Mouse (Mus musculus): Measurements from ENCODE around the gene Tsc22d1. TPM values are rescaled to one million over a fixed set of nuclear protein-coding genes. Genes with fewer than 3 reads are reported as not detected.

Gene Tsc22d1
- polyA plus RNA-seq (2015; fragmentation: Nextera tagmentation; extraction: Ambion mirVana), result 148 and 180 TPM in 2 replicates

GRCm38 (mm10) chr14:76414862-76415780 is at the start of gene Tsc22d1:
TSS of gene Tsc22d1 (plus strand) at chr14:76414961.

DNA sequence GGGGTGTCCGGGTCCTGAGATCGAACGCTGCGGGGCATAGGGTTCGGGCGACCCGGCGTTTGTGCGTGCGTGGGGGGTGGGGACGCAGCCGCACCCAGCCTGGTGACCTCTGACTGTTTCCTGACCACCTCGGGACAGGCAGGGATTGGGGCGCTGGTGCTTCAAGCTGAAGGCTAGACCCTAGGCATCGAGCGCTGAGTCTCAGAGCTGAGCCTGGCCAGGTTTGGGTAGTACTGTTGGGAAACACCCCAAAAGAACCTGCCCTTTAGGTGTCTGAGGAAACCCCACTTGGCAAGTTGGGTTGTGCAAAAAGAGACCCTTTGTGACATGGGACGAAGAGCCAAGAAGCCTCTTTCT is 142.1 kb downstream of the Tsc22d1 start, which contains the start of gene Serp2:
TSS of gene Serp2 (minus strand) at position 38 of the 357 bp plus-strand sequence.

Other genes starting within 250 kb of the Tsc22d1 start
- 2.1 and 2.4 TPM in 2 replicates for gene Serp2, start 141.9 kb downstream of the Tsc22d1 start, polyA plus RNA-seq (2015; fragmentation: Nextera tagmentation; extraction: Ambion mirVana)